Mouse (Mus musculus) embryo, embryonic 10.5 days (tissue): ENCODE data around the gene Gabra5.

ENCODE experiments used
- DNase-seq: peaks from one replicate; pipeline ENCODE4 v3.0.0-alpha.2; 2015; ENCODE audit warnings: low spot score

Gabra5 gene

GRCm38 (mm10) chr7:57509681-57510141 lies at the start of gene Gabra5:
TSS of gene Gabra5 (minus strand) at chr7:57510059.
- DNase-seq: peak; percentile 78

- DNase-seq: peak; percentile 65
These were observed 28.7 kb upstream of the Gabra5 start for GRCm38 (mm10) chr7:57538565-57538964.

- no peak for DNase-seq
These were observed 22.8 kb upstream of the Gabra5 start for GRCm38 (mm10) chr7:57532676-57533075.

- DNase-seq: no peak
These were observed 20.1 kb upstream of the Gabra5 start for GRCm38 (mm10) chr7:57529954-57530353.

- DNase-seq: no peak
These were observed 19.6 kb upstream of the Gabra5 start for GRCm38 (mm10) chr7:57529451-57529850.

GRCm38 (mm10) chr7:57512955-57513354 lies 3.1 kb upstream of the Gabra5 start:
- peak; percentile 17 for DNase-seq

GRCm38 (mm10) chr7:57508860-57509632 lies 813 bp downstream of the Gabra5 start:
- DNase-seq: peak; percentile 31

- no peak for DNase-seq
These were observed 7.0 kb downstream of the Gabra5 start for GRCm38 (mm10) chr7:57502809-57503208.

GRCm38 (mm10) chr7:57491795-57492194 lies 18.1 kb downstream of the Gabra5 start:
- DNase-seq: no peak

GRCm38 (mm10) chr7:57486907-57487306 lies 23.0 kb downstream of the Gabra5 start:
- no peak for DNase-seq

GRCm38 (mm10) chr7:57482896-57483295 lies 27.0 kb downstream of the Gabra5 start:
- peak; percentile 56 for DNase-seq

- DNase-seq: peak; percentile 75
These were observed 35.9 kb downstream of the Gabra5 start for GRCm38 (mm10) chr7:57473811-57474525.

- no peak for DNase-seq
These were observed 38.5 kb downstream of the Gabra5 start for GRCm38 (mm10) chr7:57471316-57471715.

- peak; percentile 9 for DNase-seq
These were observed 49.5 kb downstream of the Gabra5 start for GRCm38 (mm10) chr7:57460354-57460753.

- no peak for DNase-seq
These were observed 61.6 kb downstream of the Gabra5 start for GRCm38 (mm10) chr7:57448239-57448638.

- DNase-seq: no peak
These were observed 87.2 kb downstream of the Gabra5 start for GRCm38 (mm10) chr7:57422675-57423074.

GRCm38 (mm10) chr7:57421044-57421443 lies 88.8 kb downstream of the Gabra5 start:
- DNase-seq: no peak

GRCm38 (mm10) chr7:57419392-57419791 lies 90.5 kb downstream of the Gabra5 start, which contains the start of gene Gabrb3:
TSS of gene Gabrb3 (plus strand) at chr7:57419692.
- DNase-seq: no peak

- DNase-seq: peak; percentile 22
These were observed 97.0 kb downstream of the Gabra5 start for GRCm38 (mm10) chr7:57412896-57413295.

- DNase-seq: no peak
These were observed 98.7 kb downstream of the Gabra5 start for GRCm38 (mm10) chr7:57411163-57411562.

GRCm38 (mm10) chr7:57393551-57393950 lies 116.3 kb downstream of the Gabra5 start:
- no peak for DNase-seq

GRCm38 (mm10) chr7:57390046-57390445 lies 119.8 kb downstream of the Gabra5 start:
- DNase-seq: no peak

GRCm38 (mm10) chr7:57387341-57387654 lies 122.6 kb downstream of the Gabra5 start:
- no peak for DNase-seq
